Mouse (Mus musculus): ENCODE data around the gene Mrps6.

Mrps6 gene

DNA sequence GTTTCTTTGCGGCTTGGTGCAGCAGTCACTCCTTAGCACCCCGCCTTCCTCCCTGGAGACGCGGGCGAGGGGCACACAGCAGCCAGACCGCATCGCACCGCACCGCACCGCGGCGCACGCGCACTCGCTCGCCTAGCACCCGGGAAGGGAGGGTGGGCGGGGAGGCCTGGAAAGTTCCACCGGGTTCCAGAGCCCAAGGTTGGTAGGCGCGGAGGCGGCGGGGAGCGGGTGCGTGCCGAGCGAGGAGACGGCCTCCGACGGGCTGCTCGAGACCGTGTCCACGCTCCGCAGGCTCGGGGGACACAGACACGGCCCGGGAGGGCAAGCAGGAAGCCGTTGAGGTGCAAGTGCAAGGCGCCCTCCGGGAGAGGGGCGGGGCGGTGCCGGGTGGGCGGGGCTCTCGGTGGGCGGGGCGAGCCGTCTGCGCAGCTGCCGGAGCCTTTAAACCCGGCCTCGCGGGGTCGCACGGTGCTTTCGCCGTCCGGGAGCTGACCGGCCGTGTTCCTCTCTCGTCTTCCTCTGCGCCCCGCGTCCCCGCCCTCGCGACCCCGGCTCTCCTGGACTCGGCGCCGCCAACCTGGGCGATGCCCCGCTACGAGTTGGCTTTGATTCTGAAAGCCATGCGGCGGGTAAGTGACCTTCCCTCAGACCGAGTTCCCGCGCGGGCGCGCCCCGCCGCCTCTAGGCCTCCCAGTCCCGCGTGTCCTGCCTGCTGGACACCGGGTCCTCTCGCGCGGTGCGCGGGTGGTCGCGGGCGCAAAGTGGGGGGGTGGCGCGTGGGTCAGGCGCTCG is at the start of gene Mrps6, which contains the start of the genes Gm49711 and Slc5a3:
Mrps6 (plus strand) TSS at position 419 of the 792 bp plus-strand sequence.
Gm49711 (plus strand) TSS at position 465 of the 792 bp plus-strand sequence.
Slc5a3 (plus strand) TSS at position 471 of the 792 bp plus-strand sequence.
- peak; percentile 85 to 88 for DNase-seq (ENCODE audit: low spot score in 2 of 2)

DNA sequence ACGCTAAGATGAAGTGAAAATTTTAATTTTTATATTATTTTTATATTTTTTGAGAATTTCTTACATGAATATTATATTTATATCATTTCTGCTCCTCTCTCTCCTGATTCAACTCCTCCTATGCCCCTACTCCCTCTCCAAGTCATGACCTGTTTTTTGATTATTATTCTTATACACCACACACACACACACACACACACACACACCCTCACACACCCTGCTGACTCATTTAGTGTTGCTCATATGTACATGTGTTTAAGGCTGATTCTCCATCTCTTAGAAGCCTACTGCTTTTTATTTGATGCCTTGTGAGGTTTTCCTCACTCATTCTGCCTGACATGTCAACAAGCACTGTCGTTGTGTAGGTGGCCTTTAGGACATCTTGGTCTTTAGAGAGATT is 48.5 kb upstream of the Mrps6 start:
- no peak for DNase-seq (ENCODE audit: low spot score in 2 of 2)

DNA sequence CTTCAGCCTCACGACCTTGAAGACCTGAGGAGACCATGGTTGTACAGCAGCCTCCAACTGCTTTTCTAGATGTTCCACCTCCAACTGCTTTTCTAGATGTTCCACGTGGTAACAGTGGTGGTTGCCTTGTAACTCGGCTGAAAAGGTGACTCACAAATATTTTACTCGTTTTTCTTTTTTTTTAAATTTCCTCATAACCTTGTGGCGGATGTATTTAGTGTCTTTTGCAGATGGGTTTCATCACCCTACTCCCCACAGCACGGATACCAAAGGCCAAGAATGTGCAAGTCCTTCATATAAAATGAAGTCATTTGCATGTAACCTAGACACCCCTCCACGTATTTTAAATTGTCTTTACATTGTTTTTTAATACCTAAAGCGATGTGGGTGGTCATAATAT is 41.3 kb upstream of the Mrps6 start:
- DNase-seq (ENCODE audit: low spot score in 2 of 2), result no peak

DNA sequence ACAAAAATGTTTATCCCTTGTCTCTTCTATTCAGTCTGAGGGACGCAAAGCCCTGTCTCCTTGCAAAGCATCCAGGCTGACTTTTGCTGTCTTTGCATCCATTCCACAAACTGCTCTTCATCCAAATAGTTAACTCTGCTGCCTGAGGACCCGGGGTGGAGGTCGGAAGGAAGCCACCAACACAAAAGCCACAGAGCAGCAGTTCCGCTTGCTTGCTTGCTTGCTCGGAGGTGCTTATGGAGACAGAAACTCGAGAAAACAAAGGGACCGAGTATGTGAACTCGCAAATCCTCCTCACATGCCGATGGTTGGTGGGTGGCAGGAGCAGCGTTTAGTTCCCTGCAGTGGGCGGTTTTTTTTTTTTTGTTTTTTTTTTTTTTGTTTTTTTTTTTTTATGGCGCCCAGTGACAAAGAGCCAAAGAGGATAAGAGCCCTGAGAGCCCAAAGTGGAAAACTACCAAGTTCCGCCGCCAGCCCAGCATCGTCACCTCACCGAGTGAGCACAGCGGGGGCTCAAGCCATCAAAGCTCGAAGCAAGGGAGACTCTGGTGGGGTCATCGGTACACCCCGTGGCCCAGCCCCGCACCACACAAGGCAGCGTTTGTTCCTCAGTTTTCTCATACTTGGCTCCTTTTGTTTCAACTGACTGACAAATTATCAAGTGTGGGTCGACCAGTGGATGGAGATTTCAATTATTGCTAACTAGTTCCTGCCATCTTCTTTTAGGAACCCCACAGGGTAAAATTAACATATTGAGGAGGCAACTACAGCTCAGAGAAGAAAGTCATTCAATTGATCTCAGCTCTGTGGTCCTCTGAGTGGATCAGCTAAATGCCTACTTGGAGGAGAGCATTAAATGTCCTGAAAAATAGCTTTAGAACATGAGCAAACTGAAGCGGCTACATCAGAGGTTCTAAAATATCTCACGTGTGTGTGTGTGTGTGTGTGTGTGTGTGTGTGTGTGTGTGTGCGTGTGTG is 38.6 kb upstream of the Mrps6 start:
- DNase-seq (ENCODE audit: low spot score in 2 of 2), result peak; percentile 37 to 45

DNA sequence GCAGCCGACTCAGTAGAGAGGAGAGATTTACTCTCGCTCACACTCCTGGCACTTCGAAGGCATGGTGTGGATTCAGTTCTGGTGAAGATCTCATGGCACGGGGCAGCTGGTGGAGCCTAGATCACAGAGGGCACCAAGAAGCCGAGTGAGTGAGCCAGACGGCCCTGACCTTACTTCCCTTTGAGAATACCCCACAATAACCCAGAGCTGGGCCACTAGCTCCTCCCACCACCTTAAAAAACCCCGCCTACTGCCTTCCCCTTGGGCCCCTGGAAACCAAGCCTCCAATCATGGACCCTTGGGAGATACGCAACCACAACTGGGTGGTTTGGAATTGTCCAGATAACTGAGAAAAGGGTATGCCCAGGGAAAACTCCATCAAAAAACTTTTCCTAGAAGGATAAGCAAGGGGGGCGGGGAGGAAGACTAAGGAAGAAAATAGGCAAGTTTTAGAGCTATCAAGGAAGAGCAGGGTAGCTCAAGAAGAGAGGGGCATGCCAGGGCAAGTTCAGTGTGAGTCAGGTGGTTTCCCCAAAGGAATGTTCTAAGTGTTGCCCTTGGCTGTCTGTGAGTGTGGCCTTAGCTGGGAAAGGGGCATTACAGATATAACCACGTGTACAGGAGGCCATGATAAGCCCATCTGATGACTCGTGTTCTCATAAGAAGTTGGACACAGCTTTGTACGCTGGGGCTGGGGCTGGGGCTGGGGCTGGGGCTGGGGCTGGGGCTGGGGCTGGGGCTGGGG is 36.2 kb upstream of the Mrps6 start:
- DNase-seq (ENCODE audit: low spot score in 2 of 2), result no peak

DNA sequence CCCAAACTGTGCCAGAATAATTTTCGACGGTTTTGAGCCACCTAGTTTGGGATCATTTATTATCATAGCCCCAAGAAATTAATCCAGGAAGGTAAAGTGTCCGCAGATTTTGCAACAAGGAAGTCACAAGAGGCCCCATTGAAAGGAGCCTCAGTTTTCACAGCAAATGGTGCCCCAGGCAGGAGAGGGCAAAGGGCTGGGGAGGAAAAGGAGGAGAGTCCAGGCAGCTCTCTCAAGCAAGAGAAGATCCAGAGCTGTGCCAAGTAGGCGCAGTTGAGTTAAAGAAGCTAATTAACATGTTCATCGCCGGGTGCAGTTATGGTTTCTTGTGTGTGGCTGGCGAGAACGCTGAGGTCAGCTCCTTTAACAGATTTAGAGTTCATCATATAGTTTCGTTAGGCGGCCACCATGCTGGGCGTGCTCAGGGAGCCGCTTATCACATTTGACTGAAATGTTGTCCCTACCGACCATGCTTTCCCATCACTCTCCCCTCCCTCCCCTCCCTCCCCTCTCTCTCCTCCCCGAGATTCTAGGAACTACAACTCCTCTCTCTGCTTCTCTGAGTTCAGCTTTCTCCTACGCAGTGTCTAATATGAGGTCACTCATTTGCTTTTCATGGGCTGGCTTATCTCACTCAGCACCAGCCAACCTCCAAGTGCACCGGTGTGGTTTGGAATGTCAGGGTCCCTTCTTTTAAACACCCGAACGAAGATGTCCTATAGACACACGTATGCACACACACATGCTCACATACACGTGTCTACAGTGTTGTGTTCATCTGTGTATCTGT is 35.4 kb upstream of the Mrps6 start:
- no peak for DNase-seq (ENCODE audit: low spot score in 2 of 2)

DNA sequence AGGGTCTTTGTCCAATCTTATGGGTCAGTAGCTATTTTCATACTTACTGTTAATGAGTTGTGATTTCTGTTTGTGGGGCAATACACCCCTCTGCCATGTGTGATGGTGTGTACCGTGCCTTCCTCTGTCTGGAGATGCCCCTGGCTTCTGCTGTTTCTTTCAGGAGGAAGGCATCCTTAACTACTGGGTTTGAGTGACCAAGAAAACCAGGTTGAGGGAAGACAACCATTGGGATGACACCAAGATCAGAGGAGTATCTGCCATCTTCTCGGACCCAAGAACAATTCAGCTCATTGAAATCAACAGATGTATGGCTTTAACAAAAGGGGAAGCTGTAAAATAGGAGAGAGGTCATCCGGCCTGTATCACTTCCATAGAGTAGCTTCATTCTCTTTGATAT is 24.8 kb upstream of the Mrps6 start:
- DNase-seq (ENCODE audit: low spot score in 2 of 2), result no peak

DNA sequence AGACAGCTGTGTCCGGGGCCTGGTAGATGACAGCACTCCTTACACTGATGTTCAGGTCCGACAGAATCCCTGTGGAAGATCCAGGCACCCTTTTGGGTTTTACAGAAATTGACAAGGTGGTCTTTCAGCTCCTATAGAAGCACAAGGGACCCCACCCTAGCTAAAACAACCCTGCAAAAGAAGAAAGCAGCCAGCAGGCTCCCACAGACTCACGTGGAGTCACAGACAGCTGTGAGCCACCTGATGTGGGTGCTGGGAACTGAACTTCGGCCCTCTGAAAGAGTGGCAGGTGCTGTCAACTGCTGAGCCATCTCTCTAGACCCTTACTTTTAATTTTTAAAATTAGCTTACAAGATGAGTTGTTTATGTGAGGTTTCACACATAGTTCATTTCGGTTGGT is 23.4 kb upstream of the Mrps6 start:
- no peak for DNase-seq (ENCODE audit: low spot score in 2 of 2)

DNA sequence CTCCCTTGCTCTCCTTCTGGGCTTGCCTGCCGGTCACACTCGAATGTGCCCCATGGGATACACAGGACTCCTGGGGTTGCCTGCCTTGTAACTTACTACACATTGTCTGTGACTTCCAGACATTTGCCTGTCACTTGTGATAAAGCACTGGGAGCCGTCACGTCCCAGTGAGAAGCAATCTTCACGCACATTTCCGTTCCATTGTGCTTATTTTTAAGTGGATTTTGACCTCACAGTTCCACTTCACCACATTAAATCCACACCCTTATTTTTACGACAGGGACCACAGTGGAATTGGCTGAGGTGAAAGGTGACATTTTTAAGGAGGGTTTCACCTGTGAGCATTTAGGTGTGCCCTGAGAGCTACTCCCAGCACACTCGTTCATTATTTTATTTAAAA is 21.4 kb upstream of the Mrps6 start:
- DNase-seq (ENCODE audit: low spot score in 2 of 2), result no peak

DNA sequence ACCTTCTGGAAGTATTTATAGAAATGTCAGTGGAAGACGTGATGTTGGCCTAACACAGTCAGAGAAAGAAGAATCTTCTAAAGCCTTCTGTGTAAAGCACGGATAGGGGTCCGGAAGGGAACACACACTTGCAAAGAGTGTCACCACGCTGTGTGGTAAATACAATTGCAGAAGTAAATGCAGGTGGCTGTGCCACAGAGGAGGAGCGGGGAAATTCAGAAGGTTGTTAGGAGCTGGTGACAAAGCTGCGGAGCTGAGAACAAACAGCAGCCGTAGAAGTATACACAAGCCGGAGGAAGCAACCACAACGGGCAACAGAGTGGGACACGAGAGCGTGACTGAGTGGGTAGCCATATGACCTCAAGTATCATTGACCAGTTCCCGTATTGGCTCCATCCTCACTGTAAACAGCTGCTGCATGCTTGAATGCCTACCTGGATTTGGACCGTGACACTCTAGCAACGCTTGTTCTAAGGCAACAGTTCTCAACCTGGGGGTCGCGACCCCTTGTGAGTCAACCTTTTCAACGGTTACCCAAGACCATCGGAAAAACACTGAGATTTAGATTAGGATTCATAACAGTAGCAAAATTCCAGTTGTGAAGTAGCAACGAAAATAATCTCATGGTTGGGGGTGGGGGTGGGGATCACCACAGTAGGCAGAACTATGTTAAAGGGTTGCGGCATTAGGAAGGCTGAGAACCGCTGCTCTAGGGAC is 20.0 kb upstream of the Mrps6 start:
- DNase-seq (ENCODE audit: low spot score in 2 of 2), result no peak

DNA sequence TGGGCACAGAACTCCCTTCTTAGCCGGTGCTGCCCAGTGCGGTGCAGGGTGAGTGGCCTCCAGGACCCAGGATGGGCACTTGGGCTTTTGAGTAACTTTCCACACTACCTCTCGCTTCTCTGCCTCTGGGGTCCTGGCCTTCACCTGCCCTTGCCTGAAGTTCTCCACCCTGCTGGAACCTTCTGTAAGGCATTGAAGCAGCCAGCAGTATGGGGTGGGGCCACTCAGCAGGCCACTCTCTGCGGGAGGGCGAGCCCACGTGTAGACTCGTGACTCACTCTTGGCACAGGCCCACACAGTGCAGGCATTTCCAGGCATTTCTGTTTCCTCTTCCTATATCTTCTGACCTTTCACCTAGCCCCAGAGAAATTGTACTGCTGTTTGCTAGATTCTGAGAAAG is 18.6 kb upstream of the Mrps6 start:
- no peak for DNase-seq (ENCODE audit: low spot score in 2 of 2)

DNA sequence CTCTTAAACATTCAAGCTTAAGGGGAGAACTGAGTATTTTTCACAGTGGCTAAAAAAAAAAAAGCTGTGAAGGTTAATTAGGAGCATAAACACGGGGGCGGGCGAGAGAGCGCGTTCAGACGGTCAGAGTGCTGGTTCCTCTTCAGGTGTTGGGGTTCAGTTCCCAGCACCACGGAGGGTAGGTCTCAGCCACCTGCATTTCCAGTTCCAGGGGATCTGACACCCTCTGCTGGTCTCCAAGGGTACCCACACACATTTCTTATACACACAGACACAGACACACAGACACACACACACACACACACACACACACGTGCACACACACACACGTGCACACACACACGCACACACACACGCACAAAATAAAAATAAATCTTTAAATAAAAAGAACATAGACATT is 18.1 kb upstream of the Mrps6 start:
- DNase-seq (ENCODE audit: low spot score in 2 of 2), result no peak

DNA sequence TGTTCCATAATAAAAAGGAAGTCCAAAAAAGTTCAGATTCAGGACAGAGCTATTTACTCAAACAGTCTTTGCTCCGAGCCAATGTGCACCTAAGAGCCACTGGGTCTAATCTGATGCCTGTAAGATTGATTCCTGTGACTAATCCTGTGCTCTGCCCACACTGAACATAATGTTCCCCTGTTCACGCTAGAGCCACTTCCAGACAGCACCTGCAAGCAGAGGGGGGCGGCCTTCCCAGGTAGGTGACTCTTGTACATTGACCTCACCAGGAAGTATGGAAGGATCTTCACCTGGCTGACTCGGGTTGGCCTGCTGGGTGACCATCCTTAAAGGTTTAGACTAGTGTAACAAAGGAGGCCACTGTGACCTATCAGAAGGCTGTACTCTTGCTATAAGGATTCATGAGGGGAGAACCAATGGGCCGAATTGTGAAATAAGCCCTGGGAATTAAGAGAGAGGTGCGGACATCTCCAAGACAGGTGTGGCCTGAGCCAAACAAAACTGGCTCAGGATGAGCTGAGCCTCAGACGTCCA is 6.2 kb upstream of the Mrps6 start:
- no peak for DNase-seq (ENCODE audit: low spot score in 2 of 2)

DNA sequence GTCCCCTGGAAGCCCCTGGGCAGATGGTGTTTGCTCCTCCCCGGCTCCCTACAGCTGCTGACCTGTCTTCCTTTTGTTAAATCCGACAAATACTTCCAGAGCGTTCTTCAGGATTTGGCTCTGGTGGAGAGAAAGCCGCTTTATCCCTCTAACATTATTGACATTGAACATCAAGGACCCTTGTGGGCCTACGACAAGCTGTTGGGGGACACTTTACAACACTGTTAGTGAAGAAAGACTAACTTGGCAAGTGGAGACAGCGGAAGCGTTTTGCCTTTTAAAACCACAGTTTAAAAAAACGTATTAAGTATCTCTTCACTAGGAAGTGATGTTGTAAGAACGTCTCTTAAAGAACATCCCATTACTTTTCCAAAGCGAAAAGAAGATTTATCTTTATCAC is 5.5 kb upstream of the Mrps6 start:
- no peak for DNase-seq (ENCODE audit: low spot score in 2 of 2)

DNA sequence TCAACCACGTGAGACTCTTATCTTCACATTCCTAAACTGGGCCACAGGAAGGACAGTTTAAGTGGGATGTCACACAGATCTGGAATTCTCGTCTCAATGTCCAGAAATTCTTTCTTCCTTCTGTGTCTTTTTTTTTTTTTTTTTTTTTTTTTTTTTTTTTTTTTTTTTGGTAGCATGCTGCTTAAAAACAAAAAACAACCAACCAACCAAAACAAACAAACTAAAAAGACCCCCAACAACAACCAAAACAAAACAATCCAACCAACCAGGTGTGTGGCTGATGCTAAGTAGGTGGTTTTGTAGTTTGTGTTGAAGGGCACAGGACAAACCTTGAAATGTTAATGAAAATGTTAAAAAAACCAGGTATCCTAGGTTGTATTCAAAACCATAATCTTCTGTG is 1.4 kb upstream of the Mrps6 start:
- no peak for DNase-seq (ENCODE audit: low spot score in 2 of 2)

DNA sequence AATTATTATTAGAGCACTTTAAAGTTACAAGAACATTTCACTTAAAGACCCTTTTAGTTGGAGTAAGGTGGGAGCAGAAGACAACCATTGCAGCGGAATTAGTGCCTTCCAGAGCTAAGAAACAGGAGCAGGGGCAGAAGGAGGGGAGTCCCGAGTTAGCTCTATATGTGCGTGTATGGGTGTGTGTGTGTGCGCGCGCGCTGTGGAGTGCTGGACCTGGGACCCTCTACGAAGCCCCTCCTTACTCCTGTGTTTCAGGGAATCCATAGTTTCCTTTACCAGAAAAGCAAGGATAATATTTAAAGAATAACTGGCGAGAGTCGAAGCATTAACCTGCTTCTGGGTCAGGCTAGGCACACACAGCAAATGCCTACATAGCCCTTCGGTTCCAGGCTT is 616 bp upstream of the Mrps6 start:
- DNase-seq (ENCODE audit: low spot score in 2 of 2), result no peak

DNA sequence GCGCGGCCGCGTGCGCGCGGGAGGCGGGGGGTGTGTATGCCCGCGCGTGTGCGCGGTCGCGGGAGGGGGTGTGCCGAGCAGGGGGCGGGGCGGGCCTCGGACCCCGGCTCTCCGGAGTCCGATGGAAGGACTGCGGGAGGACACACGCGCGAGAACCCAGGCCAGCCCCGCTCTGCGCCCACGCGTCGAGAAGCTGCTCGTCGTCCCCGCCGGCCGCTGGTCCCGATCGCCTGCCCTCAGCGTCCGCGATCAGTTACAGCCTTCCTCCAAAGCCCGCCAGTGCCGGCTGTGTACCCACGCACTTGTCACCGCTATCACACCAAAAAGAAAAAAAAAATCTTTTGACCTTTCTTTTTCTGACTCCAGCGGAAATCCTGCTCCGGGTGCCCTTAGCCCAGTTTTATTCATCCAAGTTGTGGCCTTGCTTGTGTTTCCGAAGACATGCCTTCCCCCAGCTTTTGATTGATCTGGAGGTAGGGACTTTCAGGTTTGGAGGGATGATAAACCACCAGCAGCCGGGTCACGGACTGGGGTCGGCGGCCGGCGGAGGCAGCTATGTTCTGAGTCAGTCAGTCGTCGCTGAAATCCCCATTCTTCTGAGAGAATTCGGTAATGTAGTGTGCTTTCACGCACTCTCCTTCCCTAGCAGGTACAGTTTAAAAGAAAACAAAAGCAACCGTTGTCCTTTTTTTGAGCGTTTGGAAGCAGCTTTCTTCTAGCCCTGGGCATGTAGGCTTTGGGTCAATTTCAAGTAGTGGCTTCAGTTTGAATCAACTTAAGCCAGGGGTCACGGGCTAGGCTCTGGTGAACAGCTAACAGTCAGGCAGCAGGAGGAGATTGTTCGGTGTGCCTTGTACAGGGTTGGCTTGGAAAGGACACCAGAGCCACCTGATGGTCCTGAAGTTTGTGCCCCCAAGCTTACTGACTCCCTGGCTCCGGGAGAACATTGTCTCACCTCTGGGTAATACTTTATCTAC is 862 bp downstream of the Mrps6 start:
- peak in 1 of 2 experiments; percentile 17 for DNase-seq (ENCODE audit: low spot score in 2 of 2)

DNA sequence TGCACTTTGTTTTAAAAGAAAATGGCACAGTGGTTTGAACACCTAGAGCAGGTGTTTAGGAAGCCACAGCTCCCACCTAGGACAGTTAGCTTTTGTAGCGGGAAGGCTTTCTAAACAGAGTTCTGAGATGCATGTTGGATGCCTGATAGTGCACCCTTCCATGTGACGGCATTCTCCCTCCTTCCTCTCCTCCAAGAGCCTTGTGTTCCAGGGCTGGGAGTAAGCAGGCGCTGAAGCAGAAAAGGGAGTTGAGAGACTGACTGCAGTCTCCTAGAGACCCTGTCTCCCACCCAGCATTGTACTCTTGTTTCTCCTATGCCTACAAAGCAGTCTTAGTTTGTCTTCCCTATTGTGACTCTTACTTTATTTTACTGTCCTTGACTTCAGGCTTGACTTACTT is 2.1 kb downstream of the Mrps6 start:
- no peak for DNase-seq (ENCODE audit: low spot score in 2 of 2)

DNA sequence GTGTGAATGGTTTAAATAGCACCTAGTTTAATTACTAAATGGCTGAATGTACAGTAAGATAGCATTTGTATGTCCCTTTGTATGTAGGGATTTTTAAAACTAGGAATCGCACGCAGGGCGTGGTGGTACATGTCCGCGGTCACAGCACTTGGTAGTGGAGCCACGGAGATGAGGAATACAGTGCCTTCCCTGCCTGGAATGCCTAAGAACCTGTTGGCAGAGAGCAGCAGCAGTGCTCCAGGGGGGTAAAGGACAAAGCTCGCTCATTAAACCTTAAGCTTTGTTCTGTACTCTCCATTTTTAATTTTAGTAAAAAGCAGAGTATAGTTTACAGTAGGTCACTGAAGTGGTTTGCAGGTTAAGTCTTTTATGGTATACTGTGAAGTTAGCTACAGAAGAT is 3.5 kb downstream of the Mrps6 start:
- DNase-seq (ENCODE audit: low spot score in 2 of 2), result no peak
